Mouse (Mus musculus): ENCODE results near the gene Gm10271. TPM values are rescaled to one million over a fixed set of nuclear protein-coding genes. Genes with fewer than 3 reads are reported as not detected.

The Gm10271 gene
- total RNA-seq, 2 experiments from 2014 or later, result not detected

GRCm38 (mm10) chr10:116964571-116964970 is 7.8 kb downstream of the Gm10271 start:
- DNase-seq (ENCODE audit: low spot score in 2 of 2), result no peak
- Histone ChIP-seq H3K4me3 (no peak overlapping the region), H3K27ac (no peak overlapping the region)
- TF ChIP-seq CTCF (conservative IDR thresholded peaks at IDR 0.05), result no peak

- no peak for TF ChIP-seq CTCF (conservative IDR thresholded peaks at IDR 0.05)
- no peak for DNase-seq (ENCODE audit: low spot score in 2 of 2)
- Histone ChIP-seq H3K27ac (no peak overlapping the region), H3K4me3 (no peak overlapping the region)
These were observed 8.3 kb downstream of the Gm10271 start for GRCm38 (mm10) chr10:116964084-116964483.

- H3K4me3 ChIP-seq, result no peak overlapping the region
- DNase-seq (ENCODE audit: low spot score in 2 of 2), result no peak
- no peak overlapping the region for H3K27ac ChIP-seq
- peak; percentile 25; the same call in 1 of the 2 replicates for TF ChIP-seq CTCF (conservative IDR thresholded peaks at IDR 0.05)
These were observed 9.6 kb downstream of the Gm10271 start for GRCm38 (mm10) chr10:116962803-116963202.

- Histone ChIP-seq H3K4me3 (no peak overlapping the region), H3K27ac (no peak overlapping the region)
- DNase-seq (ENCODE audit: low spot score in 2 of 2), result no peak
- TF ChIP-seq CTCF (conservative IDR thresholded peaks at IDR 0.05), result no peak
These were observed 10.3 kb downstream of the Gm10271 start for GRCm38 (mm10) chr10:116962152-116962551.

- Histone ChIP-seq H3K4me3 (no peak overlapping the region), H3K27ac (no peak overlapping the region)
- no peak for DNase-seq (ENCODE audit: low spot score in 2 of 2)
- TF ChIP-seq CTCF (conservative IDR thresholded peaks at IDR 0.05), result no peak
These were observed 14.4 kb downstream of the Gm10271 start for GRCm38 (mm10) chr10:116957867-116958551.

GRCm38 (mm10) chr10:116956483-116957158 is 15.8 kb downstream of the Gm10271 start:
- Histone ChIP-seq H3K27ac (no peak overlapping the region), H3K4me3 (no peak overlapping the region)
- TF ChIP-seq CTCF (conservative IDR thresholded peaks at IDR 0.05), result no peak
- no peak for DNase-seq (ENCODE audit: low spot score in 2 of 2)

- Histone ChIP-seq H3K27ac (no peak overlapping the region), H3K4me3 (no peak overlapping the region)
- no peak for TF ChIP-seq CTCF (conservative IDR thresholded peaks at IDR 0.05)
- DNase-seq (ENCODE audit: low spot score in 2 of 2), result no peak
These were observed 17.2 kb downstream of the Gm10271 start for GRCm38 (mm10) chr10:116955191-116955590.

- H3K4me3 ChIP-seq, result peak overlapping the region; percentile 81
- TF ChIP-seq CTCF (conservative IDR thresholded peaks at IDR 0.05), result no peak
- no peak overlapping the region for H3K27ac ChIP-seq
- DNase-seq (ENCODE audit: low spot score in 2 of 2), result no peak
These were observed 21.5 kb downstream of the Gm10271 start for GRCm38 (mm10) chr10:116950886-116951285.

- TF ChIP-seq CTCF (conservative IDR thresholded peaks at IDR 0.05), result peak; percentile 96
- Histone ChIP-seq H3K4me3 (peak within 1 kb of the TSS; percentile 81), H3K27ac (peak within 1 kb of the TSS; percentile 87)
- DNase-seq (ENCODE audit: low spot score in 2 of 2), result peak; percentile 88 to 95
These were observed 22.2 kb downstream of the Gm10271 start, which contains the start of gene Rab3ip for GRCm38 (mm10) chr10:116950009-116950769. Rab3ip (minus strand) TSS chr10:116950769.

GRCm38 (mm10) chr10:116949111-116950008 is 23.0 kb downstream of the Gm10271 start:
- peak overlapping the region; percentile 87 for H3K27ac ChIP-seq
- TF ChIP-seq CTCF (conservative IDR thresholded peaks at IDR 0.05), result no peak
- no peak for DNase-seq (ENCODE audit: low spot score in 2 of 2)
- H3K4me3 ChIP-seq, result peak overlapping the region; percentile 81

GRCm38 (mm10) chr10:116948414-116948813 is 24.0 kb downstream of the Gm10271 start:
- no peak overlapping the region for H3K27ac ChIP-seq
- no peak for DNase-seq (ENCODE audit: low spot score in 2 of 2)
- peak overlapping the region; percentile 81 for H3K4me3 ChIP-seq
- no peak for TF ChIP-seq CTCF (conservative IDR thresholded peaks at IDR 0.05)

- no peak overlapping the region for H3K27ac ChIP-seq
- TF ChIP-seq CTCF (conservative IDR thresholded peaks at IDR 0.05), result no peak
- DNase-seq (ENCODE audit: low spot score in 2 of 2), result no peak
- no peak overlapping the region for H3K4me3 ChIP-seq
These were observed 27.5 kb downstream of the Gm10271 start for GRCm38 (mm10) chr10:116944940-116945339.
